Mouse (Mus musculus): ENCODE results near the gene Tmbim1. TPM values are rescaled to one million over a fixed set of nuclear protein-coding genes. Genes with fewer than 3 reads are reported as not detected.

Tmbim1 gene
- polyA plus RNA-seq, 1 experiment from 2014 or later = 10.5 TPM

DNA sequence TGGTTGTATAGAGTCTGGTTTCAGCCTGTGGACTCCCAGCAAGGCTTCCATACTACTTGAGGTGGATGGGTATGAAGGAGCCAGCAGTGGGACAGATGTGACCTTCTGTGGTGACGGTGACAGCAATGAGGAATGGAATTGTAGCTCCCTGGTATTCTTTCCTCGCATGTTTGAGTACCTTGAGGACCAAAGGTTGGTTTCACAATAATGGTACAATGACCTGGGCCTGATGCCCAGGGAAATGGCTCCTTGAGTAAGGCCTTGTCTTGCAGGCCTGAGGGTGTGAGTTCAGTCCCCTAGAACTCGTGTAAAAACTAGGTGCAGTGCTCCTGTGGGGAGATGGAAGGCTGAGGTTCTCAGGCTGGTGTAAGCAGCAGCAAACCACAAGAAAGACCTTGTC is 13.3 kb upstream of the Tmbim1 start:
- Histone ChIP-seq H3K9me3 (replicated peaks; ENCODE audit: control insufficient read depth, low read length) (no peaks in the 10 kb centered on the region), H3K27me3 (ENCODE audit: control insufficient read depth, insufficient read depth, low read length) (no peaks in the 10 kb centered on the region), H3K36me3 (replicated peaks; ENCODE audit: control insufficient read depth, insufficient read depth, low read depth, low read length) (no peaks in the 10 kb centered on the region), H3K27ac (replicated peaks; ENCODE audit: low read depth, low read length) (no peak overlapping the region), H3K4me1 (ENCODE audit: control insufficient read depth, insufficient read depth, low read length) (no peaks in the 10 kb centered on the region), H3K4me2 (ENCODE audit: low read depth, low read length) (no peak overlapping the region), H3K9ac (replicated peaks; ENCODE audit: low read length) (no peak overlapping the region), H3K4me3 (ENCODE audit: low read depth, low read length) (no peak overlapping the region)
- no peak for DNase-seq (ENCODE audit: low spot score)
- WGBS = 89% methylated on average over 3 of the region's 3 CpGs
- no peak for ATAC-seq (replicated peaks; ENCODE audit: insufficient number of reproducible peaks, low FRiP score, low TSS enrichment, low read depth)

DNA sequence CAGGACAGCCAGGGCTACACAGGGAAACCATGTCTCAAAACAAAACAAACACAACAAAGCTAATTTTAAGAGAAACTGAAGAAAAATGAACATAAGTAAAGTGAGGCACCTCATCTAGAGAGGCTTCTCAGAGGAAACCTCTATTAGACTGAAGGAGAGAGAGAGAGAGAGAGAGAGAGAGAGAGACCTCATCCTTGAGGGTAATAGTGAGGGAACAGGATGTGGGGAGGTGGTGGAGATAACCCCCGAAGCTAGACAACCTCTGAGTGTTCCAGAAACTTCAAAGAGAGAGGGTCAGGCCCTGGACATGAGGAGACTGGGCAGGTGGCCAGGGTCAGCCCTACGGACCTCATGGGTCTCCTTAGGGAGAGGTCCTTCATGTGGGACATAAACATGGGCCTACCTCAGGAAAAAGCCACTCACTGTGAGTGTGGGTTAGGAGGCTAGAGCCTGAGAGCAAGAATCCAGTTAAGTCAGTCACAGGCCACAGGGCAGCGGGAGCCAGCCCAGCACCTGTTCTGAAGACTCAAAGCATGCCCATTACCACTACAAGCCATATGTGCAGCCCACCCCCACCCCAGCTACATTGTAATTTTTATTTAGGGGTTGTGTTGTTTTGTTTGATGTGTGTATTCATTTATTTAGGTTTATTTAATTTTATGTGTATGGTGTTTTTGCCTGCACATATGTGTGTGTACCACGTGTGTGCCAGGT is 10.8 kb upstream of the Tmbim1 start:
- Histone ChIP-seq H3K36me3 (replicated peaks; ENCODE audit: control insufficient read depth, insufficient read depth, low read depth, low read length) (no peaks in the 10 kb centered on the region), H3K4me3 (ENCODE audit: low read depth, low read length) (no peak overlapping the region), H3K9ac (replicated peaks; ENCODE audit: low read length) (no peak overlapping the region), H3K9me3 (replicated peaks; ENCODE audit: control insufficient read depth, low read length) (no peaks in the 10 kb centered on the region), H3K4me2 (ENCODE audit: low read depth, low read length) (no peak overlapping the region), H3K4me1 (ENCODE audit: control insufficient read depth, insufficient read depth, low read length) (no peaks in the 10 kb centered on the region), H3K27me3 (ENCODE audit: control insufficient read depth, insufficient read depth, low read length) (no peaks in the 10 kb centered on the region), H3K27ac (replicated peaks; ENCODE audit: low read depth, low read length) (no peak overlapping the region)
- no peak for ATAC-seq (replicated peaks; ENCODE audit: insufficient number of reproducible peaks, low FRiP score, low TSS enrichment, low read depth)
- 77% methylated on average over 4 of the region's 4 CpGs for WGBS
- no peak for DNase-seq (ENCODE audit: low spot score)

DNA sequence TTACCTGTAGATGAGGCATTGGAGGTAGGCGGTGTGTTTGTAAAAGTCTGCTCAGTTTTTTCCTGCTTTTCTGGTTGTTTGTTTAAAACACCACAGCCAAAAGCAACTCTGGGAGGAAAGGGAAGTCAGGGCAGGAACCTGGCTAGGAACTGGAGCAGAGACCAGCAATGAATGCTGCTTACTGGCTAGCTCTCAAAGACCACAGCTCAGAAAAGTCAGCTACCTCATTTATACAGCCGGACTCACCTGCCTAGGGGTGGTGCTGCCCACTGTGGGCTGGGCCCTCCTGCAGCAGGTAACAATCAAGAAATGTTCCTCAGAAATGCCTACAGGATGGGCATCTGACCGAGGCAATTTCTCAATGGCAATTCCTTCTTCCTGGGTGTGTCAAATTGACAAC is 9.4 kb upstream of the Tmbim1 start:
- Histone ChIP-seq H3K27me3 (ENCODE audit: control insufficient read depth, insufficient read depth, low read length) (no peaks in the 10 kb centered on the region), H3K4me1 (ENCODE audit: control insufficient read depth, insufficient read depth, low read length) (no peaks in the 10 kb centered on the region), H3K9me3 (replicated peaks; ENCODE audit: control insufficient read depth, low read length) (no peaks in the 10 kb centered on the region), H3K36me3 (replicated peaks; ENCODE audit: control insufficient read depth, insufficient read depth, low read depth, low read length) (no peaks in the 10 kb centered on the region), H3K4me2 (ENCODE audit: low read depth, low read length) (no peak overlapping the region), H3K27ac (replicated peaks; ENCODE audit: low read depth, low read length) (no peak overlapping the region), H3K9ac (replicated peaks; ENCODE audit: low read length) (no peak overlapping the region), H3K4me3 (ENCODE audit: low read depth, low read length) (no peak overlapping the region)
- DNase-seq (ENCODE audit: low spot score) = no peak
- no peak for ATAC-seq (replicated peaks; ENCODE audit: insufficient number of reproducible peaks, low FRiP score, low TSS enrichment, low read depth)
- WGBS = 88% methylated on average over 3 of the region's 3 CpGs

DNA sequence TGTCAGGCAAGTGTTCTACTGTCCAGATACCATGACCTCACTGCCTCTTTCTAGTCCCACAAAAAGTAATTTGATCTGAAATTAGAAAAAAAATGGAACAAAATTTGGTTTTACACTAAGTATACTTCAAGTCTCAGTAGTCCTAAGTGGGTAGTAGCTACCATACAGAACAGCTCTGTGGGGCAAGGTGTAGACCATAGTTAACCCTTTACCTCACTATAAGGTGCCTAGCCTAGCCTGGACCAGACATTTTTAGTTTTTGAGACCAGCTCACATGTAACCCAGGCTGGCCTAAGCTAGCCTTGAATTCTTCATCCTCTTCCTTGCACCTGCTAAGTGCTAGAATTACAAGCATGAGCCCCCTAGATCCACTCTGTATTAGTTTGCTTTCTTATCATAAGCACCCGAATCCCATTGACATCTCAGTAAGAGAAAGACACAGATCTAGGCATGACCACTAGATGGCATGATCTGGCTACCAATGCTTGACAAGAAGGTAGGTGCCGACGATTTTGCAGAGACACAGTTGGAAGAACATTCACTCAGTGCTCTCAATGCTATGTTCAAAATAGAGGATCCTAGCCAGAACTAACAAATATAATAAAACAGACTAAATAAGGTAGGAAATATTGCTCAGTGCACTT is 7.7 kb upstream of the Tmbim1 start:
- H3K9me3 ChIP-seq (replicated peaks; ENCODE audit: control insufficient read depth, low read length) = no peaks in the 10 kb centered on the region
- no peaks in the 10 kb centered on the region for H3K27me3 ChIP-seq (ENCODE audit: control insufficient read depth, insufficient read depth, low read length)
- no peak overlapping the region for H3K4me3 ChIP-seq (ENCODE audit: low read depth, low read length)
- H3K27ac ChIP-seq (replicated peaks; ENCODE audit: low read depth, low read length) = no peak overlapping the region
- WGBS = 7% methylated on average over 3 of the region's 3 CpGs
- H3K4me2 ChIP-seq (ENCODE audit: low read depth, low read length) = no peak overlapping the region
- no peaks in the 10 kb centered on the region for H3K4me1 ChIP-seq (ENCODE audit: control insufficient read depth, insufficient read depth, low read length)
- no peaks in the 10 kb centered on the region for H3K36me3 ChIP-seq (replicated peaks; ENCODE audit: control insufficient read depth, insufficient read depth, low read depth, low read length)
- peak; percentile 50; the same call in 1 of the 2 replicates for ATAC-seq (replicated peaks; ENCODE audit: insufficient number of reproducible peaks, low FRiP score, low TSS enrichment, low read depth)
- DNase-seq (ENCODE audit: low spot score) = peak; percentile 91
- no peak overlapping the region for H3K9ac ChIP-seq (replicated peaks; ENCODE audit: low read length)

DNA sequence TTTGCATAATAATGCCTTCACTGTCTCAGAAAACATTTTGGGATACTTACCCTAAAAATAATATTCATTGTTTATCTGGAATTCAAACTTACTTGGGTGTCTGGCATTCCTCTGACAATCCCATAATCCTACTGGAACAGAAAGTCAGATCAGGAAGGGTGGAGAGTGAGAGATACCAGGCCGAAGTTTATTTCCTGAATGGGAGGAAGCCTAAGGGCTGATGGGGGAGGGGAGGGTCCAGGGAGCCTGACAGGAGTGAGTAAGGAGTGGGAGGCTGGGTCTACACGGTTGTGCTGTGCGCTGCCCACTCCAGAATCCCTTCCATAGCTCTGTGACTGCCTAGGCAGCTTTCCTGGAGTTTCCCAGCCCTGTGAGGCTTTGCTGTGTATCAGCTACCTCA is 4.3 kb upstream of the Tmbim1 start:
- Histone ChIP-seq H3K4me2 (ENCODE audit: low read depth, low read length) (no peak overlapping the region), H3K9me3 (replicated peaks; ENCODE audit: control insufficient read depth, low read length) (no peaks in the 10 kb centered on the region), H3K27me3 (ENCODE audit: control insufficient read depth, insufficient read depth, low read length) (no peaks in the 10 kb centered on the region), H3K4me3 (ENCODE audit: low read depth, low read length) (no peak overlapping the region), H3K36me3 (replicated peaks; ENCODE audit: control insufficient read depth, insufficient read depth, low read depth, low read length) (no peaks in the 10 kb centered on the region), H3K27ac (replicated peaks; ENCODE audit: low read depth, low read length) (no peak overlapping the region), H3K4me1 (ENCODE audit: control insufficient read depth, insufficient read depth, low read length) (no peaks in the 10 kb centered on the region), H3K9ac (replicated peaks; ENCODE audit: low read length) (no peak overlapping the region)
- ATAC-seq (replicated peaks; ENCODE audit: insufficient number of reproducible peaks, low FRiP score, low TSS enrichment, low read depth) = no peak
- 36% methylated on average over 3 of the region's 3 CpGs for WGBS
- no peak for DNase-seq (ENCODE audit: low spot score)

DNA sequence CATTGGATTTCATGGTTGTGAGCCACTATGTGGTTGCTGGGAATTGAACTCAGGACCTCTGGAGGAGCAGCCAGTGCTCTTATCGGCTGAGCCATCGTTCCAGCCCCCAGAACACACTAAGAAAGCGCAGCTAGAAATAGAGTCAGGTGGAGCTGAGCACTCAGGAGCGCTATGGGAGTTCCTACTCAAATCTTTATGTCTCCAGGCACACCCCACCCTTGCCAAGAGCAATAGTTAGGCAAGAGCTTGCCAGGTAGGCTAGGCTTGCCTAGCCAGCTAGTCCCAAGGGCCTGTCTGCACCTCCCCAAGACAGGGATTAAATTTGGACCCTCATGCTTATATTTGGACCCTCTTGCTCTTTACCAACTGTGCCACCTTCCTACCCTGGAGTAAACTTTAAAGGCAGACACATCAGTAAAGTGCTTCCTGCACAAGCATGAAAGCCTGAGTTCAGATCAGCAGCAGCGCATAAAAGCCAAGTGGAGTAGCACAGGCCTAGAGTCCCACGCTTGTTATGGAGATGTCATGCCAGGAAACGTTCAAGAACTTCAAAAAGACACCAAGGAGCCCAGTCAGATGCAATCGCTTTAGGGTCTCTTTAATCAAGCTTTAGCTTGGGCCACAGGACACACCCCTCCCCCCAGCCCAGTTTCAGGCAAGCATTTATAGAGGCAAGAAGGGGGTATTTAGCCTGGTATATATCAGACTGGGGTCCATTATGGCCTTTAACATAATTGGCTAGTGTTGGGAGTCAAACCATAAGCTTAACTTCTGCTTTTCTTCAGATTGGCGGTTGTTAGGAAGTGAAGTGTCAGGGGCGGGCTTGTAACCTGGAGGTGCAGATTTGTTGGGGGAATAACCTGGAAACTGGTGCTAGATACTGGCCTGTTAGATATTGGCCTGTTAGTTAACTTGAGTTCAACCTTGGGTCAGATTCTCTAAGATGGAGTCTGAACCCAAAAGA is 2.9 kb upstream of the Tmbim1 start:
- Histone ChIP-seq H3K27me3 (ENCODE audit: control insufficient read depth, insufficient read depth, low read length) (no peaks in the 10 kb centered on the region), H3K27ac (replicated peaks; ENCODE audit: low read depth, low read length) (no peak overlapping the region), H3K9me3 (replicated peaks; ENCODE audit: control insufficient read depth, low read length) (no peaks in the 10 kb centered on the region), H3K36me3 (replicated peaks; ENCODE audit: control insufficient read depth, insufficient read depth, low read depth, low read length) (no peaks in the 10 kb centered on the region), H3K4me1 (ENCODE audit: control insufficient read depth, insufficient read depth, low read length) (no peaks in the 10 kb centered on the region), H3K4me3 (ENCODE audit: low read depth, low read length) (no peak overlapping the region), H3K4me2 (ENCODE audit: low read depth, low read length) (no peak overlapping the region), H3K9ac (replicated peaks; ENCODE audit: low read length) (no peak overlapping the region)
- DNase-seq (ENCODE audit: low spot score) (no peak), ATAC-seq (replicated peaks; ENCODE audit: insufficient number of reproducible peaks, low FRiP score, low TSS enrichment, low read depth) (no peak)
- 74% methylated on average over 10 of the region's 10 CpGs for WGBS

DNA sequence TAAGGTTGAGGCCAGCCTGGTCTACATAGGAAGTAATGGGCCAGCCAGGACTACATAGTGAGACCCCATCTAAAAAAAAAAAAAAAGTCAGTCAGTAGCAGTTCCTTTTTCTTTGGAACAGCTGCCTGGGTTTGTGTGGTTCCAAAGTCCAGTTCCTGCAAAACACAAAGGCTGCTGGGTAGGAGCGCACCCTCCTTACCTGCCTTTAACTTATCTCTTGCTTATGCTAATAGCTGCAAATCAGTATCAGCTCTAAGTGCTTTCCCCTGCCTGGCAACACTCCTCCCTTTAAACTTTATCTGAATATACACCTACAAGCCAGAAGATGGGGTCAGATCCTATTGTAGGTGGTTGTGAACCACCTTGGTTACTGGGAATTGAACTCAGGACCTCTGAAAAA is 1.7 kb upstream of the Tmbim1 start:
- Histone ChIP-seq H3K27me3 (ENCODE audit: control insufficient read depth, insufficient read depth, low read length) (no peaks in the 10 kb centered on the region), H3K27ac (replicated peaks; ENCODE audit: low read depth, low read length) (no peak overlapping the region), H3K4me1 (ENCODE audit: control insufficient read depth, insufficient read depth, low read length) (no peaks in the 10 kb centered on the region), H3K4me2 (ENCODE audit: low read depth, low read length) (no peak overlapping the region), H3K4me3 (ENCODE audit: low read depth, low read length) (no peak overlapping the region), H3K9ac (replicated peaks; ENCODE audit: low read length) (no peak overlapping the region), H3K36me3 (replicated peaks; ENCODE audit: control insufficient read depth, insufficient read depth, low read depth, low read length) (no peaks in the 10 kb centered on the region), H3K9me3 (replicated peaks; ENCODE audit: control insufficient read depth, low read length) (no peaks in the 10 kb centered on the region)
- ATAC-seq (replicated peaks; ENCODE audit: insufficient number of reproducible peaks, low FRiP score, low TSS enrichment, low read depth) (no peak), DNase-seq (ENCODE audit: low spot score) (no peak)
- WGBS = 95% methylated on average over 1 of the region's 1 CpGs
